Mouse (Mus musculus): ENCODE results near the gene Mknk2. TPM values are rescaled to one million over a fixed set of nuclear protein-coding genes. Genes with fewer than 3 reads are reported as not detected.

The Mknk2 gene
- polyA plus RNA-seq (2015; fragmentation: Nextera tagmentation; extraction: Ambion mirVana): 56.2 and 70.3 TPM in 2 replicates

- H3K27me3 ChIP-seq (replicated peaks): no peaks in the 10 kb centered on the region
- ATAC-seq (ENCODE audit: low FRiP score): no peak
- no peaks in the 10 kb centered on the region; the same call in 1 of the 2 replicates for H3K36me3 ChIP-seq
- 21% methylated on average over 8 of the region's 8 CpGs for WGBS
- peak within 1 kb of the TSS; percentile 98 for H3K27ac ChIP-seq (replicated peaks)
- peak within 1 kb of the TSS; percentile 82 for H3K9ac ChIP-seq (replicated peaks)
- H3K9me3 ChIP-seq (replicated peaks): no peaks in the 10 kb centered on the region
- H3K4me2 ChIP-seq: peak within 1 kb of the TSS; percentile 76
- peak within 1 kb of the TSS; percentile 69 for H3K4me3 ChIP-seq (replicated peaks)
- peaks cover 56% of the 10 kb centered on the region for H3K4me1 ChIP-seq
These were observed at the start of gene Mknk2 for GRCm38 (mm10) chr10:80677942-80678436. Gene Mknk2 (minus strand): TSS chr10:80678112.

GRCm38 (mm10) chr10:80717281-80717680 is 39.4 kb upstream of the Mknk2 start:
- Histone ChIP-seq H3K4me2 (no peak overlapping the region), H3K27ac (replicated peaks) (no peak overlapping the region), H3K4me3 (replicated peaks) (no peak overlapping the region), H3K27me3 (replicated peaks) (no peaks in the 10 kb centered on the region), H3K9me3 (replicated peaks) (no peaks in the 10 kb centered on the region), H3K4me1 (no peaks in the 10 kb centered on the region), H3K36me3 (peaks cover 95% of the 10 kb centered on the region), H3K9ac (replicated peaks) (no peak overlapping the region)
- no peak for ATAC-seq (ENCODE audit: low FRiP score)
- 72% methylated on average over 1 of the region's 1 CpGs for WGBS

- Histone ChIP-seq H3K9ac (replicated peaks) (no peak overlapping the region), H3K4me1 (no peaks in the 10 kb centered on the region), H3K27ac (replicated peaks) (no peak overlapping the region), H3K4me3 (replicated peaks) (no peak overlapping the region), H3K9me3 (replicated peaks) (no peaks in the 10 kb centered on the region), H3K27me3 (replicated peaks) (no peaks in the 10 kb centered on the region), H3K4me2 (no peak overlapping the region), H3K36me3 (peaks cover 97% of the 10 kb centered on the region)
- 88% methylated on average over 3 of the region's 3 CpGs for WGBS
- ATAC-seq (ENCODE audit: low FRiP score): no peak
These were observed 32.9 kb upstream of the Mknk2 start for GRCm38 (mm10) chr10:80710834-80711233.

- 81% methylated on average over 3 of the region's 3 CpGs for WGBS
- H3K4me2 ChIP-seq: no peak overlapping the region
- H3K36me3 ChIP-seq: peaks cover 52% of the 10 kb centered on the region
- no peaks in the 10 kb centered on the region for H3K9me3 ChIP-seq (replicated peaks)
- no peaks in the 10 kb centered on the region for H3K27me3 ChIP-seq (replicated peaks)
- no peak overlapping the region for H3K27ac ChIP-seq (replicated peaks)
- no peak overlapping the region for H3K4me3 ChIP-seq (replicated peaks)
- peaks cover 33% of the 10 kb centered on the region for H3K4me1 ChIP-seq
- ATAC-seq (ENCODE audit: low FRiP score): no peak
- no peak overlapping the region for H3K9ac ChIP-seq (replicated peaks)
These were observed 27.6 kb upstream of the Mknk2 start for GRCm38 (mm10) chr10:80705479-80705878.

DNA sequence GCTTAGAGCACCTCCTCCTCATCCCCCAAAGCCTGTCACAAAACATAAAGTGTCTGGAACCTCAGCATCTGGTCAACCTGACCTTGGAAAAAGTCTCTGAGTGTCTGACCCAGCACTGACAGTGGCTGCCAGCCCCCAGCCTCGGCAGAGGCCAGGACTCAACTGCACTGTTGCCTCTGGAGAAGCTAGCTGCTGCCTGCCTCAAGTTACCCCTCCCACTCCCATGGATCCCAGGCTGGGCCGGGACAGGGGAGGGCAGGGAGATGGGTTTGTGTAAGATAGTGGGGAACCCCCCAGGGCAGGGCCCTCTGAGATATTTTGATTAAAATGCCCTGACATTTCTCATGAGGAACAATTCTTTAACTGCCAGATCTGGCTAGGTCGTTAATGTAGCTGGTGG is 27.1 kb upstream of the Mknk2 start:
- Histone ChIP-seq H3K27me3 (replicated peaks) (no peaks in the 10 kb centered on the region), H3K9ac (replicated peaks) (no peak overlapping the region), H3K9me3 (replicated peaks) (no peaks in the 10 kb centered on the region), H3K4me2 (no peak overlapping the region), H3K27ac (replicated peaks) (no peak overlapping the region), H3K4me1 (peaks cover 38% of the 10 kb centered on the region), H3K4me3 (replicated peaks) (no peak overlapping the region), H3K36me3 (peaks cover 47% of the 10 kb centered on the region)
- no peak for ATAC-seq (ENCODE audit: low FRiP score)
- 77% methylated on average over 3 of the region's 3 CpGs for WGBS

- H3K4me1 ChIP-seq: peaks cover 42% of the 10 kb centered on the region
- no peak overlapping the region for H3K4me3 ChIP-seq (replicated peaks)
- peak overlapping the region; percentile 86; the same call in 1 of the 2 replicates for H3K4me2 ChIP-seq
- H3K9me3 ChIP-seq (replicated peaks): no peaks in the 10 kb centered on the region
- H3K9ac ChIP-seq (replicated peaks): no peak overlapping the region
- no peak overlapping the region for H3K27ac ChIP-seq (replicated peaks)
- peaks cover 41% of the 10 kb centered on the region for H3K36me3 ChIP-seq
- no peaks in the 10 kb centered on the region for H3K27me3 ChIP-seq (replicated peaks)
- no peak for ATAC-seq (ENCODE audit: low FRiP score)
- 89% methylated on average over 5 of the region's 5 CpGs for WGBS
These were observed 26.5 kb upstream of the Mknk2 start for GRCm38 (mm10) chr10:80704418-80704817.

DNA sequence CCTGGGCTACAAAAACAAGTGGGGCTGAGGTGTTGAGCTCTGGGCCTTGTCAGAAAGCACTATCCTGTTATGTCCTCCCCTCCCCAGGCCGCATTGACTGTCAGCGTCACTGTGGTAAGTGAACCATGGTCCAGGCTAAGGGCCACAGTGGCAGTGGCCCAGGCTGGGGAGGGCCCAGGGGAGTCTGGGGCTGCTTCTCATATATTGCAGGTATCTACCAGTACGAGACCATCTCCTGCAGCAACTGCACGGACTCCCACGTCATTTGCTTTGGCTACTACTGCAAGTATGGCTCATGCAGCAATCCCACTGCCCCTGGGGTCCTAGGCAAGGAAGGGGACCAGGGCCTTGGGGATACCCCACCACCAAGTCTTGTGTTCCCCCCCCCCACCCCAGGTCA is 25.7 kb upstream of the Mknk2 start:
- Histone ChIP-seq H3K9ac (replicated peaks) (peak overlapping the region; percentile 68), H3K27me3 (replicated peaks) (no peaks in the 10 kb centered on the region), H3K36me3 (peaks cover 33% of the 10 kb centered on the region), H3K4me1 (peaks cover 44% of the 10 kb centered on the region), H3K4me2 (peak overlapping the region; percentile 86), H3K27ac (replicated peaks) (peak overlapping the region; percentile 89; the same call in 1 of the 2 replicates), H3K4me3 (replicated peaks) (peak overlapping the region; percentile 67), H3K9me3 (replicated peaks) (no peaks in the 10 kb centered on the region)
- 89% methylated on average over 5 of the region's 5 CpGs for WGBS
- no peak for ATAC-seq (ENCODE audit: low FRiP score)

DNA sequence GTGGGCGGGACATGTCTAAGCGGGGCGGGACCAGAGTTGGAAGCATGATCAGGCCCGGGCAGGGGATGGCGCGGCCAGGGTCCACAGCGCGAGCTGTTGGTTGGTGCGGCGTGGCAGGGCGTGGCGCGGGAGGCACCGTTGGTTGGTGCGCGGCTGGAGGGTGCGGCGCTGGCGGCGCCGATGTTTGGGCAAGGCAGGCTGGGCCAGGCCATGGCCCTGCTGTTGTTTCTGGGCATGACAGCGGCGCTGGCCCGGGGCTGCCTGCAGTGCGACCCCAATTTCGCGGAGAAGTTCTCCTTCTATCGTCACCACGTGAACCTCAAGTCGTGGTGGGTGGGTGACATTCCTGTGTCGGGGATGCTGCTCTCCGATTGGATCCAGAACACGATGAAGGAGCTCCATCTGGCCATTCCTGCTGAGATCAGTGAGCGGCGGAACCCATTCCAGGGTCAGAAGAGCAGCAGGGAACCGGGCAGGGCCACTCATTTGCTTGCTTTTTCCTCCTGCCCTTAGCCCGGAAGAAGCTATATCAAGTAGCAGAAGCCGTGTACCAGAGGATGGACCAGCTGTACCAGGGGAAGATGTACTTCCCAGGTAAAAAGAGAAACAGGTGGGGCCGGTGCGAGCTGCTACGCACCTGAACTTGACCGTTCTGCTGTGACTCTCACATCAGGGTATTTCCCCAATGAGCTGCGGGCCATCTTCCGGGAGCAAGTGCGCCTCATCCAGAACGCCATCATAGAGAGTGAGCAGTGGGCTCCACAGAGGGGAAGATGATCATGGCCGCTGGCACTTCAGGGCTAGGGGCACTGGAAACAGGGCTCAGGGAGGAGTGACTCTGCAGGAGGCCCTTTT is 24.9 kb upstream of the Mknk2 start:
- peak overlapping the region; percentile 68 for H3K9ac ChIP-seq (replicated peaks)
- H3K27me3 ChIP-seq (replicated peaks): no peaks in the 10 kb centered on the region
- peak overlapping the region; percentile 67 for H3K4me3 ChIP-seq (replicated peaks)
- H3K4me1 ChIP-seq: peaks cover 53% of the 10 kb centered on the region
- 1% methylated on average over 45 of the region's 47 CpGs for WGBS
- H3K27ac ChIP-seq (replicated peaks): peak overlapping the region; percentile 89
- peaks cover 25% of the 10 kb centered on the region for H3K36me3 ChIP-seq
- H3K9me3 ChIP-seq (replicated peaks): no peaks in the 10 kb centered on the region
- peak; percentile 90 for ATAC-seq (ENCODE audit: low FRiP score)
- H3K4me2 ChIP-seq: peak overlapping the region; percentile 86

DNA sequence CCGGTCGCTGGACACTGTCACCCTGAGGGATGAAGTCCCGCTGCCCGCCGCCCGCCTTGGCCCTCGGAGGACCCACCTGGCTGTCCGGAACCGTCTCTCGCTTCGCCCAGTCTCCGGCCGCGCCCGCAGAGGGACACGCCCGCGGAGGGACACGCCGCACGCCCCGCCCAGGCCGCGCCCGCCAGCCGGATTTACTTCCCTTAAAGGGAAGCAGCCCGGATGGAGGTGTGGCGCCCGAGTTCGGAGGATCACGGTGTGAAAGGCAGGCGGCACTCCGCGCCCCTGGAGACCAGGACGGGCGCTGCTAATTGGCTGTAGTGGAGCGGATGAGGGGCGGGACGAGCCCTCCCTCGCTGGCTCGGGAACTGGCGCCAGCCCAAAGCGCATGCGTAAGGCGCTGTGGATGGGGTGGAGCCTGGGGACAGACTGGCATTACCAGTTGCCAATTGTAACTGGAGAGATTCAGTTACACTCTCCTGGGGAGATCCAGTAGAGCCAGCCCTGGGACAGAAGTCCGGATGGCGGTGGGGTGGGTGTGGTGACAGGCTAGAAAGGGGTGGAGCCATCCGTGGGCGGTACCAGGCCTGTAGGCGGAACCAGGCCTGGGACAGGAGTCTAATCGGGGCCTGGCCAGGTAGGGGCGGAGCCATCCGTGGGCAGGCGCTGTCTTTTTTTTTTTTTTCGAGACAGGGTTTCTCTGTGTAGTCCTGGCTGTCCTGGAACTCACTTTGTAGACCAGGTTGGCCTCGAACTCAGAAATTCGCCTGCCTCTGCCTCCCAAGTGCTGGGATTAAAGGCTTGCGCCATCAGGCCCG is 24.0 kb upstream of the Mknk2 start, which contains the start of the genes Mob3a and Izumo4:
Gene Mob3a, minus strand, starts transcription at position 257 of the 815 bp plus-strand sequence.
Gene Izumo4, plus strand, starts transcription at position 464 of the 815 bp plus-strand sequence.
- Histone ChIP-seq H3K4me3 (replicated peaks) (peak within 1 kb of the TSS; percentile 67), H3K36me3 (peaks cover 16% of the 10 kb centered on the region), H3K9ac (replicated peaks) (peak within 1 kb of the TSS; percentile 68), H3K4me1 (peaks cover 53% of the 10 kb centered on the region), H3K4me2 (peak within 1 kb of the TSS; percentile 86), H3K27me3 (replicated peaks) (no peaks in the 10 kb centered on the region), H3K9me3 (replicated peaks) (no peaks in the 10 kb centered on the region), H3K27ac (replicated peaks) (peak within 1 kb of the TSS; percentile 89)
- WGBS: under 1% methylated on average over 59 of the region's 59 CpGs
- peak; percentile 94 for ATAC-seq (ENCODE audit: low FRiP score)

GRCm38 (mm10) chr10:80700732-80701131 is 22.8 kb upstream of the Mknk2 start:
- Histone ChIP-seq H3K27ac (replicated peaks) (no peak overlapping the region), H3K36me3 (peaks cover 9% of the 10 kb centered on the region)

GRCm38 (mm10) chr10:80700038-80700504 is 22.2 kb upstream of the Mknk2 start:
- ATAC-seq (ENCODE audit: low FRiP score): no peak
- peak overlapping the region; percentile 86 for H3K4me2 ChIP-seq
- no peak overlapping the region for H3K4me3 ChIP-seq (replicated peaks)
- H3K9ac ChIP-seq (replicated peaks): no peak overlapping the region
- no peaks in the 10 kb centered on the region for H3K27me3 ChIP-seq (replicated peaks)
- no peak overlapping the region for H3K27ac ChIP-seq (replicated peaks)
- H3K36me3 ChIP-seq: peaks cover 4% of the 10 kb centered on the region
- peaks cover 53% of the 10 kb centered on the region for H3K4me1 ChIP-seq
- no peaks in the 10 kb centered on the region for H3K9me3 ChIP-seq (replicated peaks)
- WGBS: 86% methylated on average over 7 of the region's 7 CpGs

More at GRCm38 (mm10) chr10:80700732-80701131, 22.8 kb upstream of the Mknk2 start:
- peaks cover 53% of the 10 kb centered on the region for H3K4me1 ChIP-seq
- H3K9me3 ChIP-seq (replicated peaks): no peaks in the 10 kb centered on the region
- H3K27me3 ChIP-seq (replicated peaks): no peaks in the 10 kb centered on the region
- H3K9ac ChIP-seq (replicated peaks): peak overlapping the region; percentile 67; the same call in 1 of the 2 replicates
- peak overlapping the region; percentile 86 for H3K4me2 ChIP-seq
- WGBS: 45% methylated on average over 4 of the region's 4 CpGs
- no peak for ATAC-seq (ENCODE audit: low FRiP score)
- peak overlapping the region; percentile 67 for H3K4me3 ChIP-seq (replicated peaks)
